Mouse (Mus musculus): ENCODE data around the gene Olfr1293-ps.

Olfr1293-ps gene

DNA sequence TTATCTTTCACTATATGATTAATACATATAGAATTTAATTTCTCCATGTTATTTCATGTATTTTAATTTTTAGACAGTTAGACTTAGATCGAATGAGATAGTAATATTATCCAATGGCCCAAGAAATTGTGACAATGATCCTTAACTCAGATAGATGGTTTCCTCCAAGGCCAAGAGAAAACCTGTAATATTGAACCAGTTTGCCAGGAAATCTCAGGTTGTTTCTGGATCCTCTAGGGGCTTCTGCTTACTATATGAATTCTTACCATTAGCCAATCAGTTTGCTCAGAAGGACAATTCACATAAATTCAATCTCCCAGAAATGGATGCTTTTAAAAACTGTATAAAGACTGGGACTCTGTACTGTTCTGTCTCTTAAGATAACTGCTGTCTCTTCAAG, at the start of gene Olfr1293-ps:
Gene Olfr1293-ps (plus strand): TSS at position 301 of the 400 bp plus-strand sequence.
- DNase-seq (ENCODE audit: low spot score in 2 of 2): no peak

DNA sequence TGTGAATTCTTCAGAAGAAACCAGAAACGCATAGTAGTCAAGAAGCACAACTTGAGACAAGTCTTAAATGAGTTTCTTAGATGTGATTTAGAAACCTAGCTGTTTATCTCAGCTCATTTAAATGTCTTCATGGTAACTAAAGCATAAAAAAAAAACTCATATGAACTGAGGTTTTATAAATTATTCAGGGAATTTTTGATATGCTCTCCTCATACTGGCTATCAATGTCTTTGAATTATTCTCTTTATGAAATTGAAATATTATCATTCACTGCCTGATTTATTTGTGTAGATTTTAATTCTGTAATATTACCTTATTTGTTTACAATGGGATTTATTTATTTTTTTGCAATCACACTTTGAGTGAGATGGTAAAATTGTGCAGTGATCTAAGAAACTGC, 44.5 kb upstream of the Olfr1293-ps start, which contains the start of gene Olfr1289:
Gene Olfr1289 (plus strand): TSS at position 301 of the 400 bp plus-strand sequence.
- DNase-seq (ENCODE audit: low spot score in 2 of 2): no peak

DNA sequence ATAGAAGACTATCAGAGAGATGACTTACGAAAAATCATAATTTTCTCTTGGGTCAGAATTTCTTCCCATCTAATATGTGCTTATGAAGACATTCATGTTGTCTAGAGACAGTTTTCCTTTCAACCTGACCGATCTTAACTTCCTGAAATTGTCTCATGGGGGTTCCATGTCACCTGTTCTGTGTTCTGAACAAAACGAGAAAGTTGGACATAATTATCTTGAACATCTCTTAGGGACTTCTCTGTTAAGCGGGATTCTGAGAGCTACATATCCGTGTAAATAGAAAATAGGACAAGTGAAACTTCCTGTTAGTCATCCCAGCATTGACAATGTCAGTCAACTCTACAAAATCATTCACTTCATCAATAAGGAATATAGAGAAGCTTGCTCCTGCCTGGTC, 31.3 kb upstream of the Olfr1293-ps start, which contains the start of gene Olfr1290:
Gene Olfr1290 (minus strand): TSS at position 101 of the 400 bp plus-strand sequence.
- no peak for DNase-seq (ENCODE audit: low spot score in 2 of 2)

DNA sequence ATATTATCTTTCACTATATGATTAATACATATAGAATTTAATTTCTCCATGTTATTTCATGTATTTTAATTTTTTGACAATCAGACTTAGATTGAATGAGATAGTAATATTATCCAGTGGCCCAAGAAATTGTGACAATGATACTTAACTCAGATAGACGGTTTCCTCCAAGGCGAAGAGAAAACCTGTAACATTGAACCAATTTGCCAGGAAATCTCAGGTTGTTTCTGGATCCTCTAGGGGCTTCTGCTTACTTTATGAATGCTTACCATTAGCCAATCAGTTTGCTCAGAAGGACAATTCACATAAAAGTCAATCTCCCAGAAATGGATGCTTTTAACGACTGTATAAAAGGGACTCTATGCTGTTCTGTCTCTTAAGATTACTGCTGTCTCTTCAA, 28.1 kb upstream of the Olfr1293-ps start, which contains the start of gene Olfr1291-ps1:
Gene Olfr1291-ps1 (plus strand): TSS at position 301 of the 400 bp plus-strand sequence.
- DNase-seq (ENCODE audit: low spot score in 2 of 2): no peak

DNA sequence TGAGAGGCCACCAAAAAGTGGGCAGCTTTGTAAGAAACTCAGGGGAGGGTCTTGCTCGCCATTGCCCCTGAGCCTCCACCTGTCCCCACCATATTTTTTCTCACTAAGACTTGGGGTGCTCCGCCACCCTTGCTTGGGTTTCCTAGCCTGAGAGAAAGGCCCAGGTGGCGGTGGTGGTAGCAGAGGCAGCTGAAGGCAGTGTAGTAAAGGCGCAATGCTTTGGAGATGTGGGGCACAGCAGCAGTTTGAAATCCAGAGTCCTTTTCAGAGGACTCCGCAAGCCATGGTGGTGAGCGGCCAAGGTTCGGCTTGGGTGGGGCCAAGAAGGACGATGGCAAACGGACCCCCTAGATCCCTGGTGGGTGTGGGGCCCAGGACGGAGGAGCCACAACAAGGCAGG, 7.6 kb upstream of the Olfr1293-ps start:
- no peak for DNase-seq (ENCODE audit: low spot score in 2 of 2)

DNA sequence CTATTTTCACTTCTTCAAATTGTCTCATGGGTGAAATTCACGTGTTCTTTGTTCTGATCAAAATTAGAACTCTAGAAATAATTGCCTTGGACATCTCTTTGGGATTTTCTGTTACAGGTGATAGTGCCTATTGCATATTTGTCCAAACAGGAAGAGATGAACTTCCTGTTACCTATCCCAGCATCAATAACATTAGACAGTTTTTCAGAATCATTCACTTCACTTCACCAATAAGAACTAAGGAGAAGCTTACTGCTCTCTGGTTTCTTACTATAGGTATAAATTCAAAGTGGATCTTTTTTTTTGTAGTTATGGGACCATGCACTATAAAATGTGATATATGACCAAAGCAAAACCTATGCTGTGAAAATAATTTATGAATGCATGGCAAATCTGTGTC, 15.2 kb downstream of the Olfr1293-ps start, which contains the start of gene Olfr1294:
Gene Olfr1294 (minus strand): TSS at position 101 of the 400 bp plus-strand sequence.
- no peak for DNase-seq (ENCODE audit: low spot score in 2 of 2)

DNA sequence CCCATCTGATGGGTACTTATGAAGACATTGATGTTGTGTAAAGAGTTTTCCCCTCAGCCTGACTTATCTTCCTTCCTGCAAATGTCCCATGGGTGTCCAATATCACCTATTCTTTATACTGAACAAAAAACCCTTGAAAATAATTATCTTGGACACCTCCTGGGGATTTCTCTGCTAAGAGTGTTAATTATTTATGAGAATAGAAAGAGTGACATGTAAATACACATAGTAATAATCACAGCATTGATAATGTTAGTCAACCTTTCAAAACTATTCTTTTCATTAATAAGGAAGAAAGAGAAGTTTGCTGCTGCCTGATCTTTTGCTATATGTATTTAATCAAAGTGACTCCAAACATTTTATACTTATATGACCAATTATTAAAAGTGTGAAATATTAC, 44.6 kb downstream of the Olfr1293-ps start, which contains the start of gene Olfr1295:
Gene Olfr1295 (minus strand): TSS at position 101 of the 400 bp plus-strand sequence.
- no peak for DNase-seq (ENCODE audit: low spot score in 2 of 2)
